Mouse (Mus musculus) CH12.LX (cell line): ENCODE measurements around the gene Gbe1.

Experiments
- CTCF ChIP-seq, 2 experiments: IDR thresholded peaks in 1 of 2; conservative IDR thresholded peaks in 1 of 2; 2 replicates each; pipeline ENCODE4 v1.5.1; 2011 to 2012; ENCODE audit warnings: low read depth in 2 of 2, low read length in 2 of 2, improper control_type of control experiment in 1 of 2, inconsistent platforms in 1 of 2, mild to moderate bottlenecking in 1 of 2, moderate library complexity in 1 of 2
- E2F4 ChIP-seq: IDR thresholded peaks from 2 replicates; pipeline ENCODE4 v1.6.1; 2011; ENCODE audit warnings: low read depth, low read length, improper control_type of control experiment; ENCODE audit not compliant: insufficient replicate concordance
- EP300 ChIP-seq: IDR thresholded peaks from 2 replicates; pipeline ENCODE4 v1.6.1; 2011; ENCODE audit warnings: low read length, improper control_type of control experiment
- ETS1 ChIP-seq: conservative IDR thresholded peaks from 2 replicates; pipeline ENCODE4 v1.6.1; 2012; ENCODE audit warnings: low read depth, mild to moderate bottlenecking, inconsistent platforms, low read length, improper control_type of control experiment, moderate library complexity
- HCFC1 ChIP-seq: IDR thresholded peaks from 2 replicates; pipeline ENCODE4 v1.6.1; 2012; ENCODE audit warnings: low read depth, mild to moderate bottlenecking, inconsistent platforms, low read length, improper control_type of control experiment
- POLR2A ChIP-seq: IDR thresholded peaks from 2 replicates; pipeline ENCODE4 v1.6.1; 2011; ENCODE audit warnings: low read depth, mild to moderate bottlenecking, improper control_type of control experiment, low read length
- SMC3 ChIP-seq: IDR thresholded peaks from 2 replicates; pipeline ENCODE4 v1.6.1; 2011; ENCODE audit warnings: low read depth, low read length, improper control_type of control experiment
- ZC3H11A ChIP-seq: IDR thresholded peaks from 2 replicates; pipeline ENCODE4 v1.6.1; 2012; ENCODE audit warnings: low read depth, mild to moderate bottlenecking, inconsistent platforms, low read length, improper control_type of control experiment

DNA sequence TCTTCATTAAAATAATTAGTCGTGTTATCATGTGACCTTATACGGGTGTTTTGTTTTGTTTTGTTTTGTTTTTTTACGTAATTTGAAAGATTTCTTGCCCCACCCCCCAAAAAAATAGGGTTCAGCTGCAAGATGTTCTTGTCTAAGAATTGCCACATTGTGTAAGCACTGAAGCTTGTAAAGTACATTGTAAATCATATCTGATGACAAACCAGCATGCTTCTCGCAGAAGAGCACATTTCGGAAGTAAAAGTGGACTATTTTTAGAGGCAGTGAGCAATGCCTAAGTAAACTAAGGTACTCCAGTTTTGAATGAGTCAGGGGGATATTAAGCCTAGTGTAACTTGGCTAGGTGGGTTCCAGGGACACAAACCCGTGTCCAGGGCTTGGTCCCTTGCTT, 15.7 kb downstream of the Gbe1 start:
- no peak for TF ChIP-seq EP300
- no peak for TF ChIP-seq ZC3H11A
- no peak for TF ChIP-seq ETS1
- TF ChIP-seq SMC3 = no peak
- no peak for TF ChIP-seq E2F4
- TF ChIP-seq HCFC1 = no peak
- TF ChIP-seq POLR2A = no peak
- no peak for TF ChIP-seq CTCF (conservative IDR thresholded peaks at IDR 0.05 in 1 of 2, IDR thresholded peaks at IDR 0.05 in 1 of 2; ENCODE audit: low read depth in 2 of 2, low read length in 2 of 2)
